Mouse (Mus musculus) kidney, postnatal 0 days (tissue): ENCODE results near the gene Mrpl54. TPM values are rescaled to one million over a fixed set of nuclear protein-coding genes. Genes with fewer than 3 reads are reported as not detected.
A peak's percentile ranks its signal among the peaks of the same experiment; 100 is the strongest.

Experiments
- ATAC-seq: fragments of 200-750 bp; cut with Nextera tagmentation; replicated peaks from 2 replicates; pipeline ENCODE4 v1.8.0; 2017; ENCODE audit warnings: low read depth, moderate number of reproducible peaks, moderate TSS enrichment, moderate library complexity; ENCODE audit not compliant: low FRiP score
- DNase-seq: peaks from one replicate; pipeline ENCODE4 v3.0.0-alpha.2; 2016; ENCODE audit warnings: low spot score
- H3K27ac ChIP-seq: fragments of 300-500 bp; sonication (generic); 2 replicates; pipeline ENCODE4 v1.5.1; 2014; ENCODE audit warnings: mild to moderate bottlenecking
- H3K27me3 ChIP-seq: fragments of 300-500 bp; sonication (generic); 2 replicates; pipeline ENCODE4 v1.6.1; 2014; ENCODE audit warnings: low read length, mixed read lengths; ENCODE audit not compliant: insufficient read depth
- H3K36me3 ChIP-seq: fragments of 300-500 bp; sonication (generic); 2 replicates; pipeline ENCODE4 v1.6.1; 2014; ENCODE audit warnings: low read length, mixed read lengths; ENCODE audit not compliant: insufficient read depth
- H3K4me1 ChIP-seq: fragments of 300-500 bp; sonication (generic); replicated peaks from 2 replicates; pipeline ENCODE4 v1.6.1; 2014; ENCODE audit warnings: antibody characterized with exemption, low read length, mixed read lengths; ENCODE audit not compliant: insufficient read depth
- H3K4me2 ChIP-seq: fragments of 300-500 bp; sonication (generic); 2 replicates; pipeline ENCODE4 v1.6.1; 2014; ENCODE audit warnings: mild to moderate bottlenecking, low read length, moderate library complexity, mixed read lengths
- H3K4me3 ChIP-seq: fragments of 300-500 bp; sonication (generic); replicated peaks from 2 replicates; pipeline ENCODE4 v1.5.1; 2014; ENCODE audit warnings: low read depth, low read length
- H3K9ac ChIP-seq: fragments of 300-500 bp; sonication (generic); 2 replicates; pipeline ENCODE4 v1.6.1; 2014; ENCODE audit warnings: low read depth, low read length
- H3K9me3 ChIP-seq: fragments of 300-500 bp; sonication (generic); replicated peaks from 2 replicates; pipeline ENCODE4 v1.6.1; 2016; ENCODE audit warnings: low read length, inconsistent platforms, mixed read lengths
- CTCF ChIP-seq: IDR thresholded peaks from 2 replicates; pipeline ENCODE4 v1.5.1; 2016; ENCODE audit warnings: antibody characterized with exemption, low read depth, mild to moderate bottlenecking, moderate library complexity
- WGBS: fragments of 180-500 bp; shearing (Covaris S2); extraction: QIAGEN DNeasy Blood & Tissue Kit; methylation state at CpG from one replicate; pipeline ENCODE4 v1.1.7; 2014; 5-methylcytosine and 5-hydroxymethylcytosine counted together
- polyA plus RNA-seq: library from polyadenylated mRNA; unstranded; fragments of >200 nt; fragmentation: Nextera tagmentation; extraction: Ambion mirVana; gene quantifications from 2 replicates; pipeline ENCODE4 v1.2.1, GENCODE M21; 2015

Gene Mrpl54
- polyA plus RNA-seq, 1 experiment from 2014 or later: 283 TPM

DNA sequence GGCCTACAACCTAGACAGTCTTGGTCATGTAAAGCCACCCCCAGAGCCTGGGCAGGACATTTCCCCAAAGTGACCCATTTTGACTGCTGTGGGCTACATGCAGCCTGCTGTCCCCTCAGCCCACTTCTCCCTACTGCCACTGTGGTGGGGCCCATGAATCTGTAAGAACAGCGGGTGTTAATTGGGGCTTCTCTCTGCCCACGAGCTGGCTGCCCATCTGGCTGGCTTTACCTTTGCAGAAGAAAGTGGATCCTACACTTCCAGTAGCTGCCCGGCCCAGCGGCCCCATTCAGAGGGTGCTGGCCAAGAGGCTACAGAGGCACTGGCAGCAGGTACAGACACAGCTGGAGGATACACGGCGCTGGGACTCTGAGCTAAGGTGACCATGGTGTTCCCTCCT lies 21.6 kb downstream of the Mrpl54 start:
- no peaks in the 10 kb centered on the region for H3K36me3 ChIP-seq
- no peak overlapping the region for H3K27ac ChIP-seq
- H3K4me3 ChIP-seq: no peak overlapping the region
- H3K27me3 ChIP-seq: peaks cover 4% of the 10 kb centered on the region; the same call in 1 of the 2 replicates
- no peaks in the 10 kb centered on the region for H3K9me3 ChIP-seq
- H3K9ac ChIP-seq: no peak overlapping the region
- 85% methylated on average over 6 of the region's 6 CpGs for WGBS
- 0 out of 2 replicates have a peak, but pooled peaks cover 2% of the 10 kb centered on the region for H3K4me1 ChIP-seq
- DNase-seq (no peak), ATAC-seq (no peak)
- TF ChIP-seq CTCF: no peak
- H3K4me2 ChIP-seq: no peak overlapping the region

DNA sequence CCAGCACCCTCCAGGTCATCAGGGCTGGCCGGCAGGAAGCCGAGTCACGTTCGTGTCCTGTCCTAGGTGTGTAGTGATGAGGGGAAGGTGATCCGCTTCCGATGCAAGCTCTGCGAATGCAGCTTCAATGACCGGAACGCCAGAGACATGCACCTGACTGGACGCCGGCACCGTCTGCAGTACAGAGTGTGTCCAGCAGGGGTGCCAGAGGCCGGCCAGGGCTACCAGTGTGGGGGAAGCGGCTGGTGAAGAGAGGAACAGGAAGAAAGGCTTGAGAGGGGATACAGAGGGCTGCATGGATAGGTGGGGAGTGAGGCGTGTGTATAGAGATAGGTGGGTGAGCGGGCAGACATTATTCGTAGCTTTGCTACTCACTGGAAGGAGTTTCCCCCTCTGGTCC lies 22.1 kb downstream of the Mrpl54 start:
- no peaks in the 10 kb centered on the region for H3K9me3 ChIP-seq
- 7% methylated on average over 17 of the region's 17 CpGs for WGBS
- DNase-seq: peak; percentile 80

GRCm38 (mm10) chr10:81244146-81244545 lies 22.6 kb downstream of the Mrpl54 start:
- Histone ChIP-seq H3K36me3 (no peaks in the 10 kb centered on the region), H3K9ac (no peak overlapping the region), H3K9me3 (no peaks in the 10 kb centered on the region), H3K27me3 (peaks cover 8% of the 10 kb centered on the region; the same call in 1 of the 2 replicates), H3K27ac (no peak overlapping the region), H3K4me1 (0 out of 2 replicates have a peak, but pooled peaks cover 2% of the 10 kb centered on the region), H3K4me3 (no peak overlapping the region), H3K4me2 (no peak overlapping the region)
- DNase-seq: no peak
- ATAC-seq: 0 out of 2 replicates have a peak, but pooled peaks have one; percentile 11
- WGBS: 73% methylated on average over 4 of the region's 4 CpGs
- no peak for TF ChIP-seq CTCF

More for the DNA sequence above, 22.1 kb downstream of the Mrpl54 start:
- Histone ChIP-seq H3K27me3 (peaks cover 8% of the 10 kb centered on the region; the same call in 1 of the 2 replicates), H3K4me1 (0 out of 2 replicates have a peak, but pooled peaks cover 2% of the 10 kb centered on the region), H3K36me3 (no peaks in the 10 kb centered on the region), H3K4me3 (no peak overlapping the region), H3K27ac (no peak overlapping the region), H3K4me2 (no peak overlapping the region), H3K9ac (no peak overlapping the region)
- peak; percentile 94 for TF ChIP-seq CTCF
- ATAC-seq: peak; percentile 58

DNA sequence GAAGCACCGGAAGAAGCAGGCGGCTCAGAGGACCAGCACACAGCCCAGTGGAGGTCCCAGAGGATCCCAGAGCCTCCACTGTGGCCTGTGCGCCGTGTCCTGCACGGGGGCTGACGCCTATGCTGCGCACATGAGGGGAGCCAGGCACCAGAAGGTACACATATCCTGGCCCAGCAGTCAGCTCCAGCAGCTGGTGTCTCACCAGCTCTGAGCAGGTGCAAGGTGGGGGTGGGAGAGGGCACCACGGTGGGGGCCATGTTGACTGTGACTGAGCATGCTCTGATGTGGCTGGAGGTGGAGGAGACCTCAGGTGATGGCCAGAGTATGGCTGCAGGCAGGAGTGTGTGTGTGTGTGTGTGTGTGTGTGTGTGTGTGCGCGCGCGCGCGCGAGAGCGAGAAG lies 24.7 kb downstream of the Mrpl54 start:
- Histone ChIP-seq H3K36me3 (no peaks in the 10 kb centered on the region), H3K9ac (no peak overlapping the region), H3K4me2 (no peak overlapping the region), H3K27ac (no peak overlapping the region), H3K4me3 (no peak overlapping the region), H3K9me3 (no peaks in the 10 kb centered on the region), H3K4me1 (0 out of 2 replicates have a peak, but pooled peaks cover 2% of the 10 kb centered on the region), H3K27me3 (peaks cover 8% of the 10 kb centered on the region; the same call in 1 of the 2 replicates)
- 91% methylated on average over 16 of the region's 16 CpGs for WGBS
- no peak for TF ChIP-seq CTCF
- DNase-seq: no peak
- ATAC-seq: no peak

- peaks cover 8% of the 10 kb centered on the region; the same call in 1 of the 2 replicates for H3K27me3 ChIP-seq
- DNase-seq (peak; percentile 61), ATAC-seq (no peak)
- 33% methylated on average over 13 of the region's 13 CpGs for WGBS
- no peak overlapping the region for H3K4me2 ChIP-seq
- no peak overlapping the region for H3K9ac ChIP-seq
- no peaks in the 10 kb centered on the region for H3K9me3 ChIP-seq
- no peak overlapping the region for H3K4me3 ChIP-seq
- peak; percentile 72 for TF ChIP-seq CTCF
- H3K27ac ChIP-seq: no peak overlapping the region
- no peaks in the 10 kb centered on the region for H3K36me3 ChIP-seq
- H3K4me1 ChIP-seq: 0 out of 2 replicates have a peak, but pooled peaks cover 2% of the 10 kb centered on the region
Measured at GRCm38 (mm10) chr10:81240876-81241275, 25.9 kb downstream of the Mrpl54 start.

DNA sequence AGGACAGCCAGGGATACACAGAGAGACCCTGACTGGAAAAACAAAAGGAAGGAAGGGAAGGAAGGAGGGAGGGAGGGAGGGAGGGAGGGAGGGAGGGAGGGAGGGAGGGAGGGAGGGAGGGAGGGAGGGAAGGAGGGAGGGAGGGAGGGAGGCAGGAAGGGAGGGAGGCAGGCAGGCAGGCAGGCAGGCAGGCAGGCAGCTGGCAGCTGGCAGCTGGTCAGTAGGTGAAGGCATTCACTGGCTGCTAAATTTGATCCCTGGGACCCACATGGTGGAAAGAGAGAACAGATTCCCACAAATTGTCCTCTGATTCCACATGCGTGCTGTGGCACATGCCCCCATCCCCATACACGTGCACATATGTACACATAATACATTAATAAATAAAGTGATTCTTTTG lies 28.1 kb downstream of the Mrpl54 start:
- no peak for ATAC-seq
- WGBS: 66% methylated on average over 2 of the region's 2 CpGs
- no peak overlapping the region for H3K4me3 ChIP-seq
- H3K36me3 ChIP-seq: no peaks in the 10 kb centered on the region
- H3K9me3 ChIP-seq: no peaks in the 10 kb centered on the region
- H3K4me2 ChIP-seq: no peak overlapping the region
- no peak for DNase-seq
- no peak for TF ChIP-seq CTCF
- H3K4me1 ChIP-seq: no peaks in the 10 kb centered on the region; the same call in 1 of the 2 replicates
- no peak overlapping the region for H3K9ac ChIP-seq
- H3K27ac ChIP-seq: no peak overlapping the region
- H3K27me3 ChIP-seq: peaks cover 8% of the 10 kb centered on the region; the same call in 1 of the 2 replicates
